Mouse (Mus musculus): ENCODE measurements around the gene Olfr560. TPM values are rescaled to one million over a fixed set of nuclear protein-coding genes. Genes with fewer than 3 reads are reported as not detected.

Olfr560 gene
- polyA plus RNA-seq, 1 experiment from 2014 or later: not detected

Other genes starting within 250 kb of the Olfr560 start
- not detected in 2 replicates for gene Olfr547, start 224.6 kb downstream of the Olfr560 start, polyA plus RNA-seq (2014; fragmentation: Nextera tagmentation; extraction: Ambion mirVana)
- gene Olfr548-ps1, start 218.5 kb downstream of the Olfr560 start, polyA plus RNA-seq (2014; fragmentation: Nextera tagmentation; extraction: Ambion mirVana): not detected in 2 replicates
- not detected in 2 replicates for gene Olfr549, start 209.5 kb downstream of the Olfr560 start, polyA plus RNA-seq (2014; fragmentation: Nextera tagmentation; extraction: Ambion mirVana)
- gene Trim21, start 193.9 kb downstream of the Olfr560 start, polyA plus RNA-seq (2014; fragmentation: Nextera tagmentation; extraction: Ambion mirVana): 0.11 and 0.57 TPM in 2 replicates
- gene Olfr550, start 187.9 kb downstream of the Olfr560 start, polyA plus RNA-seq (2014; fragmentation: Nextera tagmentation; extraction: Ambion mirVana): not detected in 2 replicates
- not detected in 2 replicates for gene Olfr551, start 167.5 kb downstream of the Olfr560 start, polyA plus RNA-seq (2014; fragmentation: Nextera tagmentation; extraction: Ambion mirVana)
- not detected in 2 replicates for gene Olfr552, start 161.6 kb downstream of the Olfr560 start, polyA plus RNA-seq (2014; fragmentation: Nextera tagmentation; extraction: Ambion mirVana)
- not detected in 2 replicates for gene Olfr553, start 141.1 kb downstream of the Olfr560 start, polyA plus RNA-seq (2014; fragmentation: Nextera tagmentation; extraction: Ambion mirVana)
- gene Olfr554, start 120.9 kb downstream of the Olfr560 start, polyA plus RNA-seq (2014; fragmentation: Nextera tagmentation; extraction: Ambion mirVana): not detected in 2 replicates
- not detected in 2 replicates for gene Olfr555, start 100.5 kb downstream of the Olfr560 start, polyA plus RNA-seq (2014; fragmentation: Nextera tagmentation; extraction: Ambion mirVana)
- gene Olfr556, start 94.5 kb downstream of the Olfr560 start, polyA plus RNA-seq (2014; fragmentation: Nextera tagmentation; extraction: Ambion mirVana): not detected in 2 replicates
- 8.3 and 8.4 TPM in 2 replicates for gene Trim68, start 72.0 kb downstream of the Olfr560 start, polyA plus RNA-seq (2014; fragmentation: Nextera tagmentation; extraction: Ambion mirVana)
- gene Olfr557, start 63.5 kb downstream of the Olfr560 start, polyA plus RNA-seq (2014; fragmentation: Nextera tagmentation; extraction: Ambion mirVana): not detected in 2 replicates
- gene Olfr558, start 57.2 kb downstream of the Olfr560 start, polyA plus RNA-seq (2014; fragmentation: Nextera tagmentation; extraction: Ambion mirVana): 0.08 and 0.22 TPM in 2 replicates
- gene Olfr33, start 40.3 kb downstream of the Olfr560 start, polyA plus RNA-seq (2014; fragmentation: Nextera tagmentation; extraction: Ambion mirVana): not detected in 2 replicates
- gene Olfr559, start 31.9 kb downstream of the Olfr560 start, polyA plus RNA-seq (2014; fragmentation: Nextera tagmentation; extraction: Ambion mirVana): not detected in 2 replicates
- 0.13 and 0.17 TPM in 2 replicates for gene Olfr78, start 105 bp upstream of the Olfr560 start, polyA plus RNA-seq (2014; fragmentation: Nextera tagmentation; extraction: Ambion mirVana)
- gene Olfr561, start 11.9 kb upstream of the Olfr560 start, polyA plus RNA-seq (2014; fragmentation: Nextera tagmentation; extraction: Ambion mirVana): not detected in 2 replicates
- gene Olfr564, start 44.1 kb upstream of the Olfr560 start, polyA plus RNA-seq (2014; fragmentation: Nextera tagmentation; extraction: Ambion mirVana): not detected in 2 replicates
- gene Olfr566, start 99.4 kb upstream of the Olfr560 start, polyA plus RNA-seq (2014; fragmentation: Nextera tagmentation; extraction: Ambion mirVana): not detected in 2 replicates
- not detected in 2 replicates for gene Olfr568, start 117.8 kb upstream of the Olfr560 start, polyA plus RNA-seq (2014; fragmentation: Nextera tagmentation; extraction: Ambion mirVana)
- not detected in 2 replicates for gene Olfr569, start 131.5 kb upstream of the Olfr560 start, polyA plus RNA-seq (2014; fragmentation: Nextera tagmentation; extraction: Ambion mirVana)
- 0.25 TPM in 1 of 2 replicates, not detected in the other for gene Olfr570, start 135.2 kb upstream of the Olfr560 start, polyA plus RNA-seq (2014; fragmentation: Nextera tagmentation; extraction: Ambion mirVana)
- gene Olfr571, start 158.2 kb upstream of the Olfr560 start, polyA plus RNA-seq (2014; fragmentation: Nextera tagmentation; extraction: Ambion mirVana): not detected in 2 replicates
- not detected in 2 replicates for gene Olfr572, start 165.0 kb upstream of the Olfr560 start, polyA plus RNA-seq (2014; fragmentation: Nextera tagmentation; extraction: Ambion mirVana)
- gene Olfr573-ps1, start 183.2 kb upstream of the Olfr560 start, polyA plus RNA-seq (2014; fragmentation: Nextera tagmentation; extraction: Ambion mirVana): not detected in 2 replicates
- not detected in 2 replicates for gene Olfr574, start 189.1 kb upstream of the Olfr560 start, polyA plus RNA-seq (2014; fragmentation: Nextera tagmentation; extraction: Ambion mirVana)
- gene Olfr575, start 199.4 kb upstream of the Olfr560 start, polyA plus RNA-seq (2014; fragmentation: Nextera tagmentation; extraction: Ambion mirVana): not detected in 2 replicates
- gene Olfr576, start 203.3 kb upstream of the Olfr560 start, polyA plus RNA-seq (2014; fragmentation: Nextera tagmentation; extraction: Ambion mirVana): not detected in 2 replicates
- not detected in 2 replicates for gene Olfr577, start 216.6 kb upstream of the Olfr560 start, polyA plus RNA-seq (2014; fragmentation: Nextera tagmentation; extraction: Ambion mirVana)
- not detected in 2 replicates for gene Olfr578, start 230.0 kb upstream of the Olfr560 start, polyA plus RNA-seq (2014; fragmentation: Nextera tagmentation; extraction: Ambion mirVana)

All from hindbrain, embryonic 14.5 days (tissue).